Mouse (Mus musculus) adrenal gland, adult 8-10 months (tissue): ENCODE measurements around the gene Csk. TPM values are rescaled to one million over a fixed set of nuclear protein-coding genes. Genes with fewer than 3 reads are reported as not detected.

Experiments used
- DNase-seq: peaks from one replicate; pipeline ENCODE4 v3.0.0; 2022
- total RNA-seq, 4 experiments: library from RNA; stranded (reverse); gene quantifications; 2 replicates each; pipeline ENCODE4 v1.2.4; 2022

Gene Csk
- 100 to 1,000 TPM in 1 of 4 experiments, 10 to 100 TPM in 3; 78.2 to 121 (median 82.4) TPM for total RNA-seq

- no peak for DNase-seq
Observed at GRCm38 (mm10) chr9:57653283-57653682, at the start of gene Csk. TSS of gene Csk (minus strand) at chr9:57653631.

GRCm38 (mm10) chr9:57698466-57699150 lies 45.2 kb upstream of the Csk start:
- no peak for DNase-seq

GRCm38 (mm10) chr9:57697380-57697779 lies 43.9 kb upstream of the Csk start:
- no peak for DNase-seq

GRCm38 (mm10) chr9:57696380-57697285 lies 43.2 kb upstream of the Csk start:
- DNase-seq = no peak

- DNase-seq = no peak
Observed at GRCm38 (mm10) chr9:57694108-57694507, 40.7 kb upstream of the Csk start.

GRCm38 (mm10) chr9:57688606-57689005 lies 35.2 kb upstream of the Csk start:
- DNase-seq = no peak

GRCm38 (mm10) chr9:57688158-57688557 lies 34.7 kb upstream of the Csk start:
- no peak for DNase-seq

- DNase-seq = no peak
Observed at GRCm38 (mm10) chr9:57687751-57688150, 34.3 kb upstream of the Csk start, which contains the start of gene Cyp1a1. TSS of gene Cyp1a1 (plus strand) at chr9:57687928.

GRCm38 (mm10) chr9:57686011-57686410 lies 32.6 kb upstream of the Csk start:
- DNase-seq = no peak

GRCm38 (mm10) chr9:57683520-57683919 lies 30.1 kb upstream of the Csk start, which contains the start of gene Cyp1a2:
TSS of gene Cyp1a2 (minus strand) at chr9:57683703.
- DNase-seq = no peak

GRCm38 (mm10) chr9:57681411-57681810 lies 28.0 kb upstream of the Csk start:
- DNase-seq = no peak

- DNase-seq = no peak
Observed at GRCm38 (mm10) chr9:57671500-57671899, 18.1 kb upstream of the Csk start.

GRCm38 (mm10) chr9:57671037-57671436 lies 17.6 kb upstream of the Csk start:
- DNase-seq = no peak

GRCm38 (mm10) chr9:57669566-57669965 lies 16.1 kb upstream of the Csk start:
- no peak for DNase-seq

GRCm38 (mm10) chr9:57668277-57668676 lies 14.8 kb upstream of the Csk start:
- no peak for DNase-seq

GRCm38 (mm10) chr9:57667817-57668216 lies 14.4 kb upstream of the Csk start:
- DNase-seq = no peak

- no peak for DNase-seq
Observed at GRCm38 (mm10) chr9:57667136-57667535, 13.7 kb upstream of the Csk start.

GRCm38 (mm10) chr9:57666536-57666935 lies 13.1 kb upstream of the Csk start:
- DNase-seq = no peak

GRCm38 (mm10) chr9:57664616-57665015 lies 11.2 kb upstream of the Csk start:
- DNase-seq = no peak

- no peak for DNase-seq
Observed at GRCm38 (mm10) chr9:57661552-57661951, 8.1 kb upstream of the Csk start.

- DNase-seq = no peak
Observed at GRCm38 (mm10) chr9:57660501-57660900, 7.1 kb upstream of the Csk start.

- DNase-seq = peak; percentile 68
Observed at GRCm38 (mm10) chr9:57659774-57660173, 6.3 kb upstream of the Csk start.

GRCm38 (mm10) chr9:57658970-57659369 lies 5.5 kb upstream of the Csk start:
- no peak for DNase-seq

- DNase-seq = no peak
Observed at GRCm38 (mm10) chr9:57657843-57658242, 4.4 kb upstream of the Csk start.
